Mouse (Mus musculus) neural tube, embryonic 14.5 days (tissue): ENCODE data around the gene Kcnj15. TPM values are rescaled to one million over a fixed set of nuclear protein-coding genes. Genes with fewer than 3 reads are reported as not detected.

Experiments
- ATAC-seq: fragments of 200-750 bp; cut with Nextera tagmentation; 2 replicates; pipeline ENCODE4 v1.8.0; 2017; ENCODE audit warnings: low read depth, mild to moderate bottlenecking, moderate TSS enrichment, moderate library complexity
- H3K27ac ChIP-seq: fragments of 300-500 bp; sonication (generic); 2 replicates; pipeline ENCODE4 v1.5.1; 2014; ENCODE audit warnings: low read depth, mild to moderate bottlenecking, control low read depth, low read length, moderate library complexity, mixed read lengths
- H3K27me3 ChIP-seq: fragments of 300-500 bp; sonication (generic); 2 replicates; pipeline ENCODE4 v1.6.1; 2014; ENCODE audit warnings: low read length; ENCODE audit not compliant: control insufficient read depth, insufficient read depth
- H3K36me3 ChIP-seq: fragments of 300-500 bp; sonication (generic); 2 replicates; pipeline ENCODE4 v1.6.1; 2014; ENCODE audit warnings: low read length, mixed read lengths; ENCODE audit not compliant: control insufficient read depth, insufficient read depth
- H3K4me1 ChIP-seq: fragments of 300-500 bp; sonication (generic); 2 replicates; pipeline ENCODE4 v1.6.1; 2014; ENCODE audit warnings: low read length; ENCODE audit not compliant: control insufficient read depth, insufficient read depth
- H3K4me2 ChIP-seq: fragments of 300-500 bp; sonication (generic); 2 replicates; pipeline ENCODE4 v1.6.1; 2014; ENCODE audit warnings: mild to moderate bottlenecking, low read depth, low read length, control low read depth
- H3K4me3 ChIP-seq: fragments of 300-500 bp; sonication (generic); 2 replicates; pipeline ENCODE4 v1.5.1; 2014; ENCODE audit warnings: low read depth, low read length, control low read depth, mixed read lengths
- H3K9ac ChIP-seq: fragments of 300-500 bp; sonication (generic); replicated peaks from 2 replicates; pipeline ENCODE4 v1.6.1; 2014; ENCODE audit warnings: low read depth, mild to moderate bottlenecking, control low read depth, low read length, mixed read lengths
- H3K9me3 ChIP-seq: fragments of 300-500 bp; sonication (generic); 2 replicates; pipeline ENCODE4 v1.6.1; 2016; ENCODE audit warnings: low read length; ENCODE audit not compliant: control insufficient read depth
- WGBS: fragments of 180-500 bp; shearing (Covaris S2); extraction: QIAGEN DNeasy Blood & Tissue Kit; methylation state at CpG from one replicate; pipeline ENCODE4 v1.1.7; 2014; 5-methylcytosine and 5-hydroxymethylcytosine counted together
- polyA plus RNA-seq: library from polyadenylated mRNA; unstranded; fragments of >200 nt; fragmentation: Nextera tagmentation; extraction: Ambion mirVana; gene quantifications from 2 replicates; pipeline ENCODE4 v1.2.1, GENCODE M21; 2014

Gene Kcnj15
- polyA plus RNA-seq, 1 experiment from 2014 or later, result 0.05 TPM

- Histone ChIP-seq H3K4me3 (no peak overlapping the region), H3K9me3 (no peaks in the 10 kb centered on the region), H3K36me3 (no peaks in the 10 kb centered on the region), H3K4me1 (no peaks in the 10 kb centered on the region), H3K4me2 (no peak overlapping the region), H3K27me3 (no peaks in the 10 kb centered on the region), H3K27ac (no peak overlapping the region), H3K9ac (no peak overlapping the region)
- WGBS, result 90% methylated on average over 3 of the region's 3 CpGs
- no peak for ATAC-seq
These were observed 44.3 kb downstream of the Kcnj15 start for GRCm38 (mm10) chr16:95301667-95302066.

GRCm38 (mm10) chr16:95303676-95304075 is 46.3 kb downstream of the Kcnj15 start:
- Histone ChIP-seq H3K4me1 (no peaks in the 10 kb centered on the region), H3K9ac (no peak overlapping the region), H3K36me3 (no peaks in the 10 kb centered on the region), H3K4me3 (no peak overlapping the region), H3K27me3 (no peaks in the 10 kb centered on the region), H3K4me2 (no peak overlapping the region), H3K9me3 (no peaks in the 10 kb centered on the region), H3K27ac (no peak overlapping the region)
- WGBS, result 74% methylated on average over 9 of the region's 9 CpGs
- no peak for ATAC-seq

DNA sequence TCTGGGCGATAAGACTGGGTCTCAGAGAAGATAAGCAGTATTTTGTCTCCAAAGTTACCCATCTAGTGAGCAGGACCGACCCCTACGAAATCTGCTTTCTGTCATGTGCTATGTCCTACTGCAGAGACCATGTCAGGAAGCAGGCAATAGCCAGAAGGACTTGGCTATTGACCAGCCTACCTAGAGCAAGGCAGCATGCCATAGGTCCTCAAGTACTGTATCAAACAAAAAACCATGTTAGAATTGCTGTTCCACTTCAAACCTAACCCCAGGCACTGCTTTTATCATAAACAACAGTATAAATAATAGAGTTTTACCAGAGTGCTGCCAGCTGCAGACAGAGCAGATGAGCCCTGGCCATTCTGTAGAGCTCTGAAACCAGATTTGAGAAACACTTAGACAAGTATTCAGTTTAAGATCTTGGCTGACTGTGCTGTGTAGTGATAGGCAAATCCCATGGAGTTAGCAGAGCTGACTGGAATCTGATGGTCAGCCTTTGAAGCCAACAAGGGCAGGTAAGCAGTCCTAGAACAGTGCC is 50.5 kb downstream of the Kcnj15 start:
- H3K4me2 ChIP-seq, result no peak overlapping the region
- H3K27ac ChIP-seq, result no peak overlapping the region
- no peaks in the 10 kb centered on the region for H3K4me1 ChIP-seq
- H3K9ac ChIP-seq, result no peak overlapping the region
- no peaks in the 10 kb centered on the region for H3K9me3 ChIP-seq
- no peak overlapping the region for H3K4me3 ChIP-seq
- H3K36me3 ChIP-seq, result no peaks in the 10 kb centered on the region
- 97% methylated on average over 3 of the region's 3 CpGs for WGBS
- no peak for ATAC-seq
- H3K27me3 ChIP-seq, result no peaks in the 10 kb centered on the region

GRCm38 (mm10) chr16:95321945-95322625 is 64.7 kb downstream of the Kcnj15 start:
- Histone ChIP-seq H3K9ac (no peak overlapping the region), H3K4me3 (no peak overlapping the region), H3K4me2 (no peak overlapping the region), H3K36me3 (no peaks in the 10 kb centered on the region), H3K4me1 (no peaks in the 10 kb centered on the region), H3K27ac (no peak overlapping the region), H3K9me3 (no peaks in the 10 kb centered on the region), H3K27me3 (no peaks in the 10 kb centered on the region)
- WGBS, result 77% methylated on average over 9 of the region's 9 CpGs
- no peak for ATAC-seq

GRCm38 (mm10) chr16:95332159-95332558 is 74.8 kb downstream of the Kcnj15 start:
- 87% methylated on average over 5 of the region's 5 CpGs for WGBS
- Histone ChIP-seq H3K4me2 (no peak overlapping the region), H3K27ac (no peak overlapping the region), H3K9me3 (no peaks in the 10 kb centered on the region), H3K9ac (no peak overlapping the region), H3K4me1 (no peaks in the 10 kb centered on the region), H3K36me3 (no peaks in the 10 kb centered on the region), H3K4me3 (no peak overlapping the region), H3K27me3 (no peaks in the 10 kb centered on the region)
- ATAC-seq, result no peak

DNA sequence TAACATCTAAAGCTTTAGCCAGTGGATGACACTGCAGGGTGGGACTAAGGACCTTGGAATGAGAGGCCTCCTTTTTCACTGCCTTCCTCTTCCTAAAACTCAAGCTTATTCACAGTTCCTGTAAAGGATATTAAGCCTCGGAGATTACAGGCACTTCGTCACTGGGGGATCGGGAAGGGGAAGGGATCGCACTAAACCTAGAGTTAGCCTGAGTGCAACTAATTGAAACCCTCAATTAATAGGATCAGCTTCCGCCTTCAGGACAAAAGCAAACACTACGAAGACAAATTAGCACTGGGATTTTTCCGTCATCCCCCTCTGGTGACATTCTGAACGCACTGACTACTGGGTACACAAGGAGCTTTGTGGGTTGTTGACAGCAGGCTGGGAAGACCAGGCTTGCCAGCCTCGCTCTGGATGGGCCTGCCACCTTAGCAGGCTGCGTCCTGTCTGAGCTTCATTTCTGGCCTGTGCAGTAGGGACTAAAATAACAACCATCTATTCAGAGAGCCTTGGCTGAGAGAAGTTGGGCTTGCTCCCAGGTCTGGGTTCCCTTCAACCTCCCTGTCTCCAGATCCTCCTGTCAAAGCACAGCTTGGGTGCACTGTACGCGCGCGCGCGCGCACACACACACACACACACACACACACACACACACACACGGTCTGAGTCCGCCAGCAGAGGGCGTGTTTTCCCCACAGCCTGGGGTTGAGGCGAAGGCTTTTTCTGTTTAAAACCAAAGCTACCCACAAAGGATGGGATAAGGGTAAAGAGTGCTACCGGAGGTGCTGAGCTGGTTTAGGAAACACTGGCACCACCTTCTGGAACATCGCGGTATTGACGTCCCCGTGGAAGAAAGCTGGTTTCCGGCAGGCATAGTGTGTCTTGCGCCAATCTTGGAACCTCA is 83.8 kb downstream of the Kcnj15 start:
- Histone ChIP-seq H3K9me3 (no peaks in the 10 kb centered on the region), H3K4me3 (no peak overlapping the region), H3K4me1 (0 out of 2 replicates have a peak, but pooled peaks cover 3% of the 10 kb centered on the region), H3K27me3 (no peaks in the 10 kb centered on the region), H3K9ac (no peak overlapping the region), H3K4me2 (no peak overlapping the region), H3K36me3 (no peaks in the 10 kb centered on the region), H3K27ac (0 out of 2 replicates have a peak overlapping the region, but pooled peaks have one; percentile 6)
- whole genome bisulfite sequencing, result 35% methylated on average over 28 of the region's 28 CpGs
- peak; percentile 92 for ATAC-seq

DNA sequence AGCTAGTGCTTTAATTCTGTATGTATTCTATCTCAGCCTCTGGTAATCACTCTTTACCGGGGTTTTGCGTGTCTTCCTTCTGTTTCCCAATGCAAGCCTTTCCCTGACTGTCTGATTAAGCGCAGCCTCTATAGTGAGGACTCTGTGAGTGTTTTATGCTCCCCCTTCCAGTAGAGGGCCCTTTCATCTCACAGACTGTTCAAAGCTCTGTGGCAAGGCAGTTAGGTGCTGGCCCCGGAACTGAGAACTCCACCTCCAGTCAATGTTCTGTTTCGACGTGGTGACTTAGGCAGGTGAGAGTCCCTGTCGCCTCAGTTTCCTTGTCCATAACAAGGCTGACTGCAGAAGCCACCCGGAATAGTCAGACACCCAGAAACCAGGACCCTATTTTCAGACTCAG is 84.7 kb downstream of the Kcnj15 start:
- H3K4me1 ChIP-seq, result 0 out of 2 replicates have a peak, but pooled peaks cover 3% of the 10 kb centered on the region
- no peak overlapping the region for H3K9ac ChIP-seq
- WGBS, result 74% methylated on average over 8 of the region's 8 CpGs
- H3K4me3 ChIP-seq, result no peak overlapping the region
- H3K36me3 ChIP-seq, result no peaks in the 10 kb centered on the region
- H3K4me2 ChIP-seq, result no peak overlapping the region
- H3K27ac ChIP-seq, result no peak overlapping the region
- no peak for ATAC-seq
- no peaks in the 10 kb centered on the region for H3K27me3 ChIP-seq
- H3K9me3 ChIP-seq, result no peaks in the 10 kb centered on the region

DNA sequence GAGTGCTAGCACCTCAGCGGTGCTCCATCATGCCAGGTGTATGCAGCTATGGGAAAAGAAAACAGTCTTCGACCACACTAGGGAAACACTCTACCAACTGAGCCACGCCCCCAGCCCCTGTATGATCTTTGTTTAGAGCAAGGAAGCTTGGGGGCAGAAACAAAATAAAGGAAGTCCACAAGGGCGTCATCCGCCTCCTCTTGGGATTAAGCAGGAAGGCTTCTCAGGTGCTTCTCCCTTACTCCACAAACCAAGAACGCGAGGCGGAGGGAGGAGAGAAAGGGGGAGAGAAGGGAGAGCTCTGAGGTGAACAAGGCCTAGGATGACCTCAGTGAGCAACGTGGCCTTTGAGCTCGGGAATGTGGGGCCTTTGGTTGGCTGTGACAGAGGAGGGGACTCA is 87.6 kb downstream of the Kcnj15 start:
- Histone ChIP-seq H3K27me3 (no peaks in the 10 kb centered on the region), H3K9me3 (no peaks in the 10 kb centered on the region), H3K36me3 (no peaks in the 10 kb centered on the region), H3K4me3 (no peak overlapping the region), H3K9ac (no peak overlapping the region), H3K4me2 (no peak overlapping the region), H3K4me1 (0 out of 2 replicates have a peak, but pooled peaks cover 3% of the 10 kb centered on the region), H3K27ac (no peak overlapping the region)
- no peak for ATAC-seq
- WGBS, result 74% methylated on average over 10 of the region's 10 CpGs

- 8% methylated on average over 7 of the region's 7 CpGs for WGBS
- Histone ChIP-seq H3K4me2 (no peak overlapping the region), H3K9ac (no peak overlapping the region), H3K27me3 (no peaks in the 10 kb centered on the region), H3K4me3 (no peak overlapping the region), H3K36me3 (no peaks in the 10 kb centered on the region), H3K9me3 (no peaks in the 10 kb centered on the region), H3K4me1 (0 out of 2 replicates have a peak, but pooled peaks cover 3% of the 10 kb centered on the region), H3K27ac (no peak overlapping the region)
- ATAC-seq, result 0 out of 2 replicates have a peak, but pooled peaks have one; percentile 19
These were observed 88.5 kb downstream of the Kcnj15 start for GRCm38 (mm10) chr16:95345882-95346281.
